Mouse (Mus musculus): Measurements from ENCODE around the gene Ifi47. TPM values are rescaled to one million over a fixed set of nuclear protein-coding genes. Genes with fewer than 3 reads are reported as not detected.

Gene Ifi47
- total and polyA plus RNA-seq, 3 experiments: 2.3 to 6.2 (median 2.7) TPM

GRCm38 (mm10) chr11:49081356-49081755, 5.0 kb downstream of the Ifi47 start:
- TF ChIP-seq JUN (IDR thresholded peaks at IDR 0.05; ENCODE audit: insufficient read depth, low read depth, low read length) (no peak), HCFC1 (IDR thresholded peaks at IDR 0.05; ENCODE audit: low read depth, low read length) (no peak), USF1 (IDR thresholded peaks at IDR 0.05; ENCODE audit: low read depth, low read length) (no peak), MXI1 (IDR thresholded peaks at IDR 0.05; ENCODE audit: low read depth, low read length) (no peak), CHD1 (IDR thresholded peaks at IDR 0.05; ENCODE audit: low read depth, low read length) (no peak), TBP (conservative IDR thresholded peaks at IDR 0.05; ENCODE audit: low read depth, low read length) (no peak), MEF2A (IDR thresholded peaks at IDR 0.05; ENCODE audit: borderline replicate concordance, low read depth, low read length) (no peak), GABPA (IDR thresholded peaks at IDR 0.05; ENCODE audit: insufficient replicate concordance, low read depth, low read length) (no peak), MAFK (IDR thresholded peaks at IDR 0.05; ENCODE audit: insufficient replicate concordance, low read length) (no peak), SIN3A (IDR thresholded peaks at IDR 0.05; ENCODE audit: low read length) (no peak), NRF1 (IDR thresholded peaks at IDR 0.05; ENCODE audit: low read depth, low read length) (no peak), NELFE (IDR thresholded peaks at IDR 0.05; ENCODE audit: low read depth, low read length) (no peak), POLR2AphosphoS2 (IDR thresholded peaks at IDR 0.05; ENCODE audit: low read depth, low read length) (no peak), ELF1 (IDR thresholded peaks at IDR 0.05; ENCODE audit: low read depth, low read length) (no peak), E2F4 (IDR thresholded peaks at IDR 0.05; ENCODE audit: insufficient replicate concordance, low read depth, low read length) (no peak), IRF4 (IDR thresholded peaks at IDR 0.05; ENCODE audit: low read depth, low read length) (no peak), MAZ (IDR thresholded peaks at IDR 0.05; ENCODE audit: low read depth, low read length) (no peak)
- Histone ChIP-seq H3K4me1 (ENCODE audit: control insufficient read depth in 1 of 2, insufficient read depth in 2 of 2) (peaks cover 5 to 44% of the 10 kb centered on the region in 2 experiments), H3K27ac (ENCODE audit: insufficient read depth, low read depth) (no peak overlapping the region)

GRCm38 (mm10) chr11:49081886-49082285, 5.5 kb downstream of the Ifi47 start:
- Histone ChIP-seq H3K36me3 (replicated peaks in 1 of 2; ENCODE audit: control insufficient read depth in 1 of 2, insufficient read depth in 1 of 2, low read length in 1 of 2) (no peaks in the 10 kb centered on the region), H3K9ac (ENCODE audit: insufficient read depth, low read depth) (0 out of 2 replicates have a peak overlapping the region, but pooled peaks have one; percentile 14), H3K27ac (ENCODE audit: insufficient read depth, low read depth) (no peak overlapping the region)

More at GRCm38 (mm10) chr11:49081356-49081755, 5.0 kb downstream of the Ifi47 start:
- no peaks in the 10 kb centered on the region for H3K9me3 ChIP-seq (replicated peaks; ENCODE audit: low read length)
- no peaks in the 10 kb centered on the region for H3K79me2 ChIP-seq (replicated peaks; ENCODE audit: control insufficient read depth, extremely low read depth, insufficient read depth, poor library complexity, severe bottlenecking)
- H3K4me2 ChIP-seq (ENCODE audit: insufficient read depth, low read depth, poor library complexity, severe bottlenecking): peak overlapping the region; percentile 49
- in situ Hi-C loops (cut with MboI; ENCODE audit: low pct_ligation_motif_present, low pct_unique_long_range_greater_than_20kb, low sequenced_read_pairs) (no loop called here), dilution Hi-C loops (cut with MboI; ENCODE audit: extremely low pct_ligation_motif_present, extremely low pct_unique_long_range_greater_than_20kb, low sequenced_read_pairs) (no loop called here)
- H3K27me3 ChIP-seq (replicated peaks): no peaks in the 10 kb centered on the region
- no peaks in the 10 kb centered on the region for H3K36me3 ChIP-seq (replicated peaks in 1 of 2; ENCODE audit: control insufficient read depth in 1 of 2, insufficient read depth in 1 of 2, low read length in 1 of 2)
- H3K4me3 ChIP-seq (replicated peaks in 1 of 3; ENCODE audit: low read depth in 2 of 3, low read length in 2 of 3, poor library complexity in 1 of 3): no peak overlapping the region
- DNase-seq (ENCODE audit: extremely low read depth): no peak
- 0 out of 2 replicates have a peak overlapping the region, but pooled peaks have one; percentile 14 for H3K9ac ChIP-seq (ENCODE audit: insufficient read depth, low read depth)

More at GRCm38 (mm10) chr11:49081886-49082285, 5.5 kb downstream of the Ifi47 start:
- H3K4me1 ChIP-seq (ENCODE audit: control insufficient read depth in 1 of 2, insufficient read depth in 2 of 2): peaks cover 5 to 50% of the 10 kb centered on the region in 2 experiments
- H3K79me2 ChIP-seq (replicated peaks; ENCODE audit: control insufficient read depth, extremely low read depth, insufficient read depth, poor library complexity, severe bottlenecking): no peaks in the 10 kb centered on the region
- H3K9me3 ChIP-seq (replicated peaks; ENCODE audit: low read length): no peaks in the 10 kb centered on the region
- in situ Hi-C loops (cut with MboI; ENCODE audit: low pct_ligation_motif_present, low pct_unique_long_range_greater_than_20kb, low sequenced_read_pairs) (no loop called here), dilution Hi-C loops (cut with MboI; ENCODE audit: extremely low pct_ligation_motif_present, extremely low pct_unique_long_range_greater_than_20kb, low sequenced_read_pairs) (no loop called here)
- no peak overlapping the region for H3K4me3 ChIP-seq (replicated peaks in 1 of 3; ENCODE audit: low read depth in 2 of 3, low read length in 2 of 3, poor library complexity in 1 of 3)
- TF ChIP-seq CHD1 (IDR thresholded peaks at IDR 0.05; ENCODE audit: low read depth, low read length) (no peak), ELF1 (IDR thresholded peaks at IDR 0.05; ENCODE audit: low read depth, low read length) (peak; percentile 50; the same call in 1 of the 2 replicates)
- H3K4me2 ChIP-seq (ENCODE audit: insufficient read depth, low read depth, poor library complexity, severe bottlenecking): peak overlapping the region; percentile 49; the same call in 1 of the 2 replicates
- DNase-seq (ENCODE audit: extremely low read depth): no peak
- H3K27me3 ChIP-seq (replicated peaks): no peaks in the 10 kb centered on the region

Measured in CH12.LX (cell line).